Mouse (Mus musculus) neural tube, embryonic 11.5 days (tissue): Measurements from ENCODE around the gene Suv39h1. TPM values are rescaled to one million over a fixed set of nuclear protein-coding genes. Genes with fewer than 3 reads are reported as not detected.
A peak's percentile ranks its signal among the peaks of the same experiment; 100 is the strongest.
"Not testable (repeated sequence)": the region's sequence is repeated elsewhere in the genome, so short reads cannot be mapped to it uniquely, and the experiment has no call there.

Experiments
- ATAC-seq: fragments of 200-750 bp; cut with Nextera tagmentation; 2 replicates; pipeline ENCODE4 v1.8.0; 2017; ENCODE audit warnings: moderate number of reproducible peaks, mild to moderate bottlenecking, moderate TSS enrichment, moderate library complexity; ENCODE audit not compliant: insufficient read depth, low FRiP score, low TSS enrichment
- DNase-seq: peaks from one replicate; pipeline ENCODE4 v3.0.0-alpha.2; 2015; ENCODE audit warnings: low spot score
- H3K27ac ChIP-seq: fragments of 300-500 bp; sonication (generic); 2 replicates; pipeline ENCODE4 v1.5.1; 2014; ENCODE audit warnings: low read depth, mild to moderate bottlenecking, low read length
- H3K27me3 ChIP-seq: fragments of 300-500 bp; sonication (generic); 2 replicates; pipeline ENCODE4 v1.6.1; 2014; ENCODE audit warnings: mild to moderate bottlenecking, low read length, mixed read lengths; ENCODE audit not compliant: control insufficient read depth, insufficient read depth
- H3K36me3 ChIP-seq: fragments of 300-500 bp; sonication (generic); 2 replicates; pipeline ENCODE4 v1.6.1; 2014; ENCODE audit warnings: mild to moderate bottlenecking, low read length, moderate library complexity, mixed read lengths; ENCODE audit not compliant: control insufficient read depth, insufficient read depth
- H3K4me1 ChIP-seq: fragments of 300-500 bp; sonication (generic); 2 replicates; pipeline ENCODE4 v1.6.1; 2014; ENCODE audit warnings: low read length, mixed read lengths; ENCODE audit not compliant: control insufficient read depth, insufficient read depth
- H3K4me2 ChIP-seq: fragments of 300-500 bp; sonication (generic); 2 replicates; pipeline ENCODE4 v1.6.1; 2014; ENCODE audit warnings: low read depth, mild to moderate bottlenecking, moderate library complexity
- H3K4me3 ChIP-seq: fragments of 300-500 bp; sonication (generic); 2 replicates; pipeline ENCODE4 v1.5.1; 2014; ENCODE audit warnings: low read depth, low read length
- H3K9ac ChIP-seq: fragments of 300-500 bp; sonication (generic); 2 replicates; pipeline ENCODE4 v1.6.1; 2014; ENCODE audit warnings: mild to moderate bottlenecking, low read length
- H3K9me3 ChIP-seq: fragments of 300-500 bp; sonication (generic); 2 replicates; pipeline ENCODE4 v1.6.1; 2016; ENCODE audit warnings: low read length; ENCODE audit not compliant: control insufficient read depth
- WGBS: fragments of 180-500 bp; shearing (Covaris S2); extraction: QIAGEN DNeasy Blood & Tissue Kit; methylation state at CpG from one replicate; pipeline ENCODE4 v1.1.7; 2014; 5-methylcytosine and 5-hydroxymethylcytosine counted together
- polyA plus RNA-seq: library from polyadenylated mRNA; unstranded; fragments of >200 nt; fragmentation: Nextera tagmentation; extraction: Ambion mirVana; gene quantifications from 2 replicates; pipeline ENCODE4 v1.2.1, GENCODE M21; 2014

Gene Suv39h1
- polyA plus RNA-seq, 1 experiment from 2014 or later, result 84.8 TPM

DNA sequence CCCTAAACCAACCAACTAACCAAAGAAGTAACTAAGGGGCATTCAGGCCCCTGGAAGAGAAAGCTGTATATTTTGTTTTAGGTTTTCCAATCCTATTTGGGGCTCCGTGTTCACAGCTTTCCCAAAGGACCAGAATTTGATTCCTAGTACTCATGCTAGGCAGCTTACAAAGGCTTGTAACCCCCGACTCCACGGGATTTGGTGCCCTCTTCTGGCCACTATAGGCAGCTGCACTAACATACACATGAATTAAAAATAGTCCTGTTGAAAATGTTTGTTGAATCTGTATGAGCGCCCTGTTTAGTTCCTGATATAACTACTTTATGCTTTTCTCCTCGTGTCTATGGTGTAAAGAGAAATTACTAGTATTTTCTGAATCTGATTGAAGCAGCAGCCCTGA is 57.4 kb downstream of the Suv39h1 start:
- no peaks in the 10 kb centered on the region for H3K36me3 ChIP-seq
- DNase-seq (peak; percentile 61), ATAC-seq (no peak)
- 10% methylated on average over 5 of the region's 5 CpGs for WGBS
- H3K4me2 ChIP-seq, result no peak overlapping the region
- no peaks in the 10 kb centered on the region for H3K27me3 ChIP-seq
- no peaks in the 10 kb centered on the region for H3K9me3 ChIP-seq
- H3K4me3 ChIP-seq, result no peak overlapping the region
- H3K4me1 ChIP-seq, result no peaks in the 10 kb centered on the region
- no peak overlapping the region for H3K27ac ChIP-seq
- H3K9ac ChIP-seq, result no peak overlapping the region

DNA sequence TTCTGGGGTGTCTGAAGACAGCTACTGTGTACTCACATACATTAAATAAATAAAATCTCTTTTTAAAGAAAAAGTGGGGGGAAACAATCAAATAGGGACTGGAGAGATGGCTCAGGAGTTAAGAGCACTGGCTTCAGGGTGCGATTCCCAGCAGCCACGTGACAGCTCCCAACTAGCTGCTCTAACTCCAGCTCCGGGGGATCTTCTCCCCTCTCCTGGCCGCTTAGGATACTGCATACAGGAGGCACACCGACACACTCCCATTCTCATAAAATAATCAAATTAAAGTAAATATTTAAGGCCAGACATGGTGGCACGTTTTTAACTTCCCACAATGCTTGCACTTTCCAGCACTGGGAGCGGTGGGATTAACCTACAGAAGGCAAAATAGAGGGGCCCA is 58.9 kb downstream of the Suv39h1 start:
- H3K9ac ChIP-seq, H3K4me2 ChIP-seq, H3K9me3 ChIP-seq, H3K36me3 ChIP-seq, H3K4me3 ChIP-seq, DNase-seq, ATAC-seq, H3K27ac ChIP-seq, H3K4me1 ChIP-seq, H3K27me3 ChIP-seq: not testable (repeated sequence)
- WGBS, result 19% methylated on average over 7 of the region's 7 CpGs

DNA sequence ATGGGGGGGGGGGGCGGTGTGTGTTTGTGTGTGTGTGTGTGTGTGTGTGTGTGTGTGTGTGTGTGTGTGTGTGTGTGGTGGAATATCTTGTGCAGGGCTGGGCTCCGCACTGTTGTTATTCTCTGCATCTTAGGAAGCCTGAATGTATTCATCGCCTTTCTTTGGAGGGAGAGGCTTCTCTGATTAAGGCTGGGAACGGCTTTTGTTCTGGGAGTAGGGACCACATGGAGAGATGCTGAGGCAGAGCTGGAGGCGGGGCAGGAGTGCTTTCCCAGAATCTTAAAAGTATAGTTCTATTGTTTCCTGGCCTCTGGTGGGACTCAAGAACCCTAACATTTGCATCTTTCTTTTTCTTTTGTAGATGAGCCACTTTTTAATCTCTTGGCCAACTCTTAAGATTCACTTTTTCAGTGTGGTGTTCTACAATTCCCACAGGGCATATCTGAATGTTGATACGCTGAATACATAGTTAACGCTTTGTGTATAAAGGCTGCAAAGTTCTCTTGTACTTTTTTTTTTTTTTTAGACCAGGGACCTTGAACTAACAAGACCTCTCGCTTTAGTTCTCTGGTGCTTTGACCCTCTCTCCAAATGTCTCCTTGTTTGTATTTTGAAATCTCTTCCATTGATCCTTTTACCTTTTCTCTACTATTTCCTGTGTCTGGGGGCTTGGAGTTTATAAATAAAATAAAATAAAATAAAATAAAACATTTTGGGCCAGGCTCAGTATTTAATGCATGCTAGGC is 60.8 kb downstream of the Suv39h1 start:
- Histone ChIP-seq H3K4me1 (no peaks in the 10 kb centered on the region), H3K27ac (no peak overlapping the region), H3K9ac (no peak overlapping the region), H3K36me3 (no peaks in the 10 kb centered on the region), H3K4me2 (no peak overlapping the region), H3K9me3 (no peaks in the 10 kb centered on the region), H3K27me3 (no peaks in the 10 kb centered on the region), H3K4me3 (no peak overlapping the region)
- DNase-seq, result peak; percentile 15
- WGBS, result 26% methylated on average over 7 of the region's 8 CpGs
- ATAC-seq, result no peak

DNA sequence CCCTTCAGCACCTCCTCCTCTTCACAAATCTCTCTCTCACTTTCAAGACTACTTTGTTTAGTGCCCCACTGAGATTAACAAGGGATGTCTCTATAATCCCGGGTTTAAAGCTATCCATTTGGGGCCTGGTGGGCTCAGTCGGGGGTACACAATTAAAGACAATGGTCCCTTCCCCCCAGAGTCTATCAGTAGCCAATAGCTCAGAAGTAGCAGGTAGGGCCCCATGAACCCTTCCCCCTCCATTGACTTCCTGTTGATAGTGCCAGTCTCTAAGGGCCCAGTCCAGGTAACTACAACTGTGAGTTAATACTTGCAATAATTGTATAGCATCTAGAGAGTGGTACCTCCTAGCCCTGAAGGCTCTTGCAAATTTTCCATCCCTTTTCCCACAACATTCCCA is 61.4 kb downstream of the Suv39h1 start:
- 18% methylated on average over 2 of the region's 2 CpGs for WGBS
- Histone ChIP-seq H3K4me1 (no peaks in the 10 kb centered on the region), H3K27ac (no peak overlapping the region), H3K4me3 (no peak overlapping the region), H3K27me3 (no peaks in the 10 kb centered on the region), H3K9ac (no peak overlapping the region), H3K36me3 (no peaks in the 10 kb centered on the region), H3K9me3 (no peaks in the 10 kb centered on the region), H3K4me2 (no peak overlapping the region)
- ATAC-seq (no peak), DNase-seq (no peak)

Other genes with a start within 250 kb of the Suv39h1 start
- gene Otud5, start 233.4 kb downstream of the Suv39h1 start, polyA plus RNA-seq, result 35.9 and 40.8 TPM in 2 replicates
- 5.9 and 7.8 TPM in 2 replicates for gene Pim2, start 196.5 kb downstream of the Suv39h1 start, polyA plus RNA-seq
- gene Slc35a2, start 190.7 kb downstream of the Suv39h1 start, polyA plus RNA-seq, result 13.8 and 15.3 TPM in 2 replicates
- gene Pqbp1, start 175.5 kb downstream of the Suv39h1 start, polyA plus RNA-seq, result 137 and 143 TPM in 2 replicates
- gene Timm17b, start 175.4 kb downstream of the Suv39h1 start, polyA plus RNA-seq, result 171 and 184 TPM in 2 replicates
- gene Gm10491, start 166.9 kb downstream of the Suv39h1 start, polyA plus RNA-seq, result not detected in 2 replicates
- not detected in 2 replicates for gene Gm10490, start 165.2 kb downstream of the Suv39h1 start, polyA plus RNA-seq
- gene Pcsk1n, start 154.9 kb downstream of the Suv39h1 start, polyA plus RNA-seq, result 29.6 and 33.1 TPM in 2 replicates
- not detected in 2 replicates for gene Eras, start 146.2 kb downstream of the Suv39h1 start, polyA plus RNA-seq
- gene Hdac6, start 126.9 kb downstream of the Suv39h1 start, polyA plus RNA-seq, result 51.6 and 53.6 TPM in 2 replicates
- gene Gata1, start 96.7 kb downstream of the Suv39h1 start, polyA plus RNA-seq, result 4.7 and 4.9 TPM in 2 replicates
- not detected in 2 replicates for gene Glod5, start 56.3 kb downstream of the Suv39h1 start, polyA plus RNA-seq
- gene Was, start 15.7 kb upstream of the Suv39h1 start, polyA plus RNA-seq, result 0.19 and 0.32 TPM in 2 replicates
- gene Wdr13, start 58.1 kb upstream of the Suv39h1 start, polyA plus RNA-seq, result 25.6 and 27.3 TPM in 2 replicates
- gene Rbm3, start 71.1 kb upstream of the Suv39h1 start, polyA plus RNA-seq, result 400 and 423 TPM in 2 replicates
- 13.5 and 14.8 TPM in 2 replicates for gene Tbc1d25, start 101.4 kb upstream of the Suv39h1 start, polyA plus RNA-seq
- 34.5 and 34.9 TPM in 2 replicates for gene Ebp, start 118.8 kb upstream of the Suv39h1 start, polyA plus RNA-seq
- 23.8 and 24.6 TPM in 2 replicates for gene Porcn, start 131.8 kb upstream of the Suv39h1 start, polyA plus RNA-seq
- gene Ftsj1, start 177.6 kb upstream of the Suv39h1 start, polyA plus RNA-seq, result 48.0 and 55.7 TPM in 2 replicates
- 3.8 and 4.5 TPM in 2 replicates for gene Slc38a5, start 196.4 kb upstream of the Suv39h1 start, polyA plus RNA-seq